Mouse (Mus musculus) liver, adult 2 months (tissue): Measurements from ENCODE around the gene Mfsd4b2.

Experiments used
- CTCF ChIP-seq: fragments of 200-500 bp; IDR thresholded peaks from 2 replicates; pipeline ENCODE4 v1.5.1; 2011; ENCODE audit warnings: low read depth, low read length, control low read depth
- POLR2A ChIP-seq: fragments of 200-500 bp; IDR thresholded peaks from 2 replicates; pipeline ENCODE4 v1.6.1; 2011; ENCODE audit warnings: low read length, control low read depth; ENCODE audit not compliant: insufficient read depth; ENCODE audit errors: extremely low read depth

DNA sequence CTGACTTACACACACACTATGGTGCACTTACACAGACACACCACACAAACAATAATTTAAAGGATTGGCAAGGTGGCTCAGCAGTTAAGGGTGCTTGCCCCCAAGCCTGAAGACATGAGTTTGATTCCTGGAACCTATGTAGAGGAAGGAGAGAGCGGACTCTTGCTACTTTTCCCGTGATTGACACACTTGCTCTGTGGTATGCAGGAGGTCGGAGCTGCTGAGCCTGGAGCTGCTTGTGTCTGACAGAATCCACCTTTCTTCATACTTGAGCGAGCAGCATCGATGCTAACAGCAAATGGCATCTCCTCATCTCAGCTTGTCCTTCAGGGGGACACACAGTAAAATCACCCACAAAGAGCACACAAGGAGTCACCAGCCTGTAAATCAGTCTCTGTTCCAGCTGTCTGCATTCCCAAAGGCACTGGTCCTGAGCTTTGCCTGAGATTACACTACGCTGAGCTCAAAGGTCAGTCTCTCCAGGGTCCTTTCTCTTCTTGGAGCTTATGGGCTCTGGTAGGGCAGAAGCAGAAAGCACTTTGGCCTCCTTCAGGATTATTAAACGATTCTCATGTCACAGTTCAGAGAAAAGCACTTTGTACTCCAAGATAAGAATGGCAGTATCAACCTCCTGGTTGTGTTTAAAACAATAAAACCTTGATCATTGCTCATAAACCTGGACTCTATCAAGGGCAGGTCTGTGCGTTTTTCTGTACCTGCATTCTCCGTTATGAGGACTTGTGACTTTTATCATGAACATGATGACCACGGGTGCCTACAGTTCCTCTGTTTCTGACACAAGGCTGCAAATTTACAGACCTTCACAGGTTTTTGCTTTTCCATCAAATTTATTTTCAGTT is 19.7 kb downstream of the Mfsd4b2 start:
- TF ChIP-seq CTCF (no peak), POLR2A (no peak)
